In genomic region chr16:17921325-17922162, GRCm38 (mm10) we compare ENCODE assay signal across 7 mouse cellular contexts. TPM values are rescaled to one million over a fixed set of nuclear protein-coding genes. Genes with fewer than 3 reads are reported as not detected.
A peak's percentile ranks its signal among the peaks of the same experiment; 100 is the strongest.
DNase-seq lines count a peak whose midpoint lies in the region; ATAC-seq lines count a peak whose summit lies in the region.

No protein-coding gene starts in this region.

- 2% methylated on average over 47 of the region's 47 CpGs for WGBS in intestine, embryonic 15.5 days
- 3% methylated on average over 47 of the region's 47 CpGs for WGBS in midbrain, embryonic 10.5 days

- H3K9ac ChIP-seq in intestine, embryonic 15.5 days: peak overlapping the region; percentile 95

- H3K4me1 ChIP-seq in intestine, embryonic 15.5 days (replicated peaks): peaks cover 25% of the 10 kb centered on the region
- peaks cover 46% of the 10 kb centered on the region for H3K4me1 ChIP-seq in midbrain, embryonic 10.5 days

- peaks cover 22% of the 10 kb centered on the region for H3K27me3 ChIP-seq in intestine, embryonic 15.5 days (replicated peaks)
- peaks cover 50% of the 10 kb centered on the region for H3K27me3 ChIP-seq in midbrain, embryonic 10.5 days (ENCODE audit: low read depth, poor library complexity, severe bottlenecking)

- H3K4me3 ChIP-seq in intestine, embryonic 15.5 days (replicated peaks): peak overlapping the region; percentile 71
- H3K4me3 ChIP-seq in midbrain, embryonic 10.5 days: peak overlapping the region; percentile 87

- peak overlapping the region; percentile 91 for H3K27ac ChIP-seq in intestine, embryonic 15.5 days
- H3K27ac ChIP-seq in midbrain, embryonic 10.5 days (replicated peaks): peak overlapping the region; percentile 92

- H3K36me3 ChIP-seq in intestine, embryonic 15.5 days: peaks cover 15% of the 10 kb centered on the region
- peaks cover 23% of the 10 kb centered on the region for H3K36me3 ChIP-seq in midbrain, embryonic 10.5 days

- peak overlapping the region; percentile 83 for H3K4me2 ChIP-seq in intestine, embryonic 15.5 days (replicated peaks)

- ATAC-seq in intestine, embryonic 15.5 days: peak; percentile 94

- DNase-seq in adrenal gland, adult 18-20 months (ENCODE audit: low spot score in 2 of 2): peak; percentile 94
- peak; percentile 99 for DNase-seq in embryo, embryonic 11 days
- DNase-seq in gastrocnemius, postnatal 25 days: peak; percentile 92
- DNase-seq in left cerebral cortex, postnatal 25 days (ENCODE audit: low spot score in 2 of 2): peak; percentile 98 to 99
- peak; percentile 96 for DNase-seq in midbrain, embryonic 10.5 days (ENCODE audit: low spot score)
- peak; percentile 98 for DNase-seq in right cerebral cortex, postnatal 4 days

- intact Hi-C loops in left cerebral cortex, postnatal 25 days (cut with DNase I): loop anchor here (10.0 kb wide), 1 partner anchor 313 kb away; the partner anchor contains the start of gene Zdhhc8

- no peaks in the 10 kb centered on the region for H3K9me3 ChIP-seq in intestine, embryonic 15.5 days
- no peaks in the 10 kb centered on the region for H3K9me3 ChIP-seq in midbrain, embryonic 10.5 days (replicated peaks)

RNA-seq across cellular contexts. Expression of gene Slc25a1, which starts 6.5 kb away (rescaled TPM):
- total RNA-seq in adrenal gland, adult 18-20 months (2021): 100 to 1,000 TPM; 368 to 895 TPM
- total RNA-seq in gastrocnemius, postnatal 25 days (2021): 10 to 100 TPM in 1 of 2 experiments, 1 to 10 TPM in 1; 2.6 to 10.0 TPM
- polyA plus RNA-seq in intestine, embryonic 15.5 days (2015; fragmentation: Nextera tagmentation; extraction: Ambion mirVana): 201 and 221 TPM in 2 replicates
- 10 to 100 TPM; 39.5 to 46.0 TPM for total RNA-seq in left cerebral cortex, postnatal 25 days (2021)
- 118 and 122 TPM in 2 replicates for polyA plus RNA-seq in midbrain, embryonic 10.5 days (2016; fragmentation: Nextera tagmentation; extraction: Ambion mirVana)

RNA-seq across cellular contexts. Expression of gene Gsc2, which starts 6.7 kb away (rescaled TPM):
- not detected for total RNA-seq in adrenal gland, adult 18-20 months (2021)
- not detected for total RNA-seq in gastrocnemius, postnatal 25 days (2021)
- 0.14 TPM in 1 of 2 replicates, not detected in the other for polyA plus RNA-seq in intestine, embryonic 15.5 days (2015; fragmentation: Nextera tagmentation; extraction: Ambion mirVana)
- total RNA-seq in left cerebral cortex, postnatal 25 days (2021): not detected
- polyA plus RNA-seq in midbrain, embryonic 10.5 days (2016; fragmentation: Nextera tagmentation; extraction: Ambion mirVana): 0.75 and 1.4 TPM in 2 replicates

RNA-seq across cellular contexts. Expression of gene Ess2, which starts 10.4 kb away (rescaled TPM):
- total RNA-seq in adrenal gland, adult 18-20 months (2021): 10 to 100 TPM; 13.6 to 15.0 TPM
- total RNA-seq in gastrocnemius, postnatal 25 days (2021): 1 to 10 TPM; 5.1 to 6.1 TPM
- 29.7 and 29.8 TPM in 2 replicates for polyA plus RNA-seq in intestine, embryonic 15.5 days (2015; fragmentation: Nextera tagmentation; extraction: Ambion mirVana)
- 10 to 100 TPM; 28.7 to 30.1 TPM for total RNA-seq in left cerebral cortex, postnatal 25 days (2021)
- 51.9 and 60.5 TPM in 2 replicates for polyA plus RNA-seq in midbrain, embryonic 10.5 days (2016; fragmentation: Nextera tagmentation; extraction: Ambion mirVana)

RNA-seq across cellular contexts. Expression of gene Tssk2, which starts 23.1 kb away (rescaled TPM):
- not detected for total RNA-seq in adrenal gland, adult 18-20 months (2021)
- not detected for total RNA-seq in gastrocnemius, postnatal 25 days (2021)
- not detected in 2 replicates for polyA plus RNA-seq in intestine, embryonic 15.5 days (2015; fragmentation: Nextera tagmentation; extraction: Ambion mirVana)
- not detected for total RNA-seq in left cerebral cortex, postnatal 25 days (2021)
- 0.11 and 0.19 TPM in 2 replicates for polyA plus RNA-seq in midbrain, embryonic 10.5 days (2016; fragmentation: Nextera tagmentation; extraction: Ambion mirVana)

RNA-seq across cellular contexts. Expression of gene Dgcr2, which starts 23.2 kb away (rescaled TPM):
- total RNA-seq in adrenal gland, adult 18-20 months (2021): 10 to 100 TPM; 56.7 to 68.6 TPM
- total RNA-seq in gastrocnemius, postnatal 25 days (2021): 10 to 100 TPM; 23.0 to 24.7 TPM
- 68.2 and 70.7 TPM in 2 replicates for polyA plus RNA-seq in intestine, embryonic 15.5 days (2015; fragmentation: Nextera tagmentation; extraction: Ambion mirVana)
- total RNA-seq in left cerebral cortex, postnatal 25 days (2021): 100 to 1,000 TPM in 1 of 2 experiments, 10 to 100 TPM in 1; 98.0 to 102 TPM
- polyA plus RNA-seq in midbrain, embryonic 10.5 days (2016; fragmentation: Nextera tagmentation; extraction: Ambion mirVana): 102 and 111 TPM in 2 replicates

Comparison
In these comparisons a context has a peak if more than half of its experiments do, and no peak if none do; other contexts are left out.
1. Peak in every context shown above with its lines: DNase-seq, ATAC-seq, H3K4me3 ChIP-seq and H3K27ac ChIP-seq.
2. RNA of gene Slc25a1, which starts 6.5 kb away (total RNA-seq): 368 to 895 TPM in adrenal gland, adult 18-20 months; 39.5 to 46.0 TPM in left cerebral cortex, postnatal 25 days and 2.6 to 10.0 TPM in gastrocnemius, postnatal 25 days; every median in the first group is over 4 times any median in the second.